9 mouse cellular contexts compared by ENCODE assay signal in genomic region chr5:8489471-8490110, GRCm38 (mm10).
A peak's percentile ranks its signal among the peaks of the same experiment; 100 is the strongest.
DNase-seq lines count a peak whose midpoint lies in the region; ATAC-seq lines count a peak whose summit lies in the region.
"Had no signal": no experiment of that assay in that cellular context is flagged by ENCODE, and none has a peak within 500 bp of the region (broad histone marks: within the 10 kb centered on the region; RNA-seq: fewer than 3 reads in every experiment).

No protein-coding gene starts in this region.

- 51% methylated on average over 6 of the region's 6 CpGs for WGBS in embryonic facial prominence, embryonic 11.5 days
- WGBS in embryonic facial prominence, embryonic 10.5 days = 59% methylated on average over 6 of the region's 6 CpGs
- 30% methylated on average over 6 of the region's 6 CpGs for WGBS in forebrain, embryonic 12.5 days
- 36% methylated on average over 6 of the region's 6 CpGs for WGBS in lung, embryonic 16.5 days

- no peak overlapping the region for H3K27ac ChIP-seq in embryonic facial prominence, embryonic 11.5 days (replicated peaks; ENCODE audit: low read depth, low read length)
- H3K27ac ChIP-seq in embryonic facial prominence, embryonic 10.5 days (replicated peaks) = no peak overlapping the region
- H3K27ac ChIP-seq in forebrain, embryonic 12.5 days = peak overlapping the region; percentile 39; the same call in 1 of the 2 replicates
- H3K27ac ChIP-seq in lung, embryonic 16.5 days (ENCODE audit: low read length) = no peak overlapping the region
- H3K27ac ChIP-seq: heart, embryonic 13.5 days had no signal

- no peak overlapping the region for H3K4me3 ChIP-seq in embryonic facial prominence, embryonic 11.5 days (ENCODE audit: low read depth, low read length)
- H3K4me3 ChIP-seq in embryonic facial prominence, embryonic 10.5 days = no peak overlapping the region
- no peak overlapping the region for H3K4me3 ChIP-seq in forebrain, embryonic 12.5 days (replicated peaks)
- H3K4me3 ChIP-seq in lung, embryonic 16.5 days (ENCODE audit: low read length) = no peak overlapping the region
- H3K4me3 ChIP-seq: heart, embryonic 13.5 days had no signal

- H3K9ac ChIP-seq in embryonic facial prominence, embryonic 11.5 days (replicated peaks; ENCODE audit: low read length) = no peak overlapping the region
- H3K9ac ChIP-seq in forebrain, embryonic 12.5 days = no peak overlapping the region
- no peak overlapping the region for H3K9ac ChIP-seq in lung, embryonic 16.5 days (ENCODE audit: low read length)
- H3K9ac ChIP-seq: heart, embryonic 13.5 days had no signal

- no peaks in the 10 kb centered on the region for H3K27me3 ChIP-seq in embryonic facial prominence, embryonic 11.5 days (ENCODE audit: control insufficient read depth, insufficient read depth, low read length)
- no peaks in the 10 kb centered on the region for H3K27me3 ChIP-seq in embryonic facial prominence, embryonic 10.5 days (replicated peaks; ENCODE audit: low read depth, poor library complexity, severe bottlenecking)
- no peaks in the 10 kb centered on the region for H3K27me3 ChIP-seq in forebrain, embryonic 12.5 days
- no peaks in the 10 kb centered on the region for H3K27me3 ChIP-seq in lung, embryonic 16.5 days (ENCODE audit: control insufficient read depth, insufficient read depth, low read depth, low read length)
- H3K27me3 ChIP-seq: heart, embryonic 13.5 days had no signal

- DNase-seq in embryonic facial prominence, embryonic 11.5 days (ENCODE audit: low spot score) = peak; percentile 55
- DNase-seq in embryonic facial prominence, embryonic 10.5 days (ENCODE audit: low spot score) = no peak
- peak; percentile 19 for DNase-seq in ES-CJ7 (ENCODE audit: low read depth, low spot score)
- peak; percentile 18 for DNase-seq in telencephalon, adult 2 months (ENCODE audit: low read depth, low spot score)
- no peak for DNase-seq in right cerebral cortex, postnatal 14 days
- DNase-seq in urinary bladder, postnatal 36 days (ENCODE audit: low spot score in 2 of 2) = no peak

- no peaks in the 10 kb centered on the region for H3K4me1 ChIP-seq in embryonic facial prominence, embryonic 11.5 days (ENCODE audit: control insufficient read depth, insufficient read depth, low read length)
- H3K4me1 ChIP-seq in embryonic facial prominence, embryonic 10.5 days = peaks cover 5% of the 10 kb centered on the region; the same call in 1 of the 2 replicates
- H3K4me1 ChIP-seq in forebrain, embryonic 12.5 days = peaks cover 12% of the 10 kb centered on the region
- no peaks in the 10 kb centered on the region for H3K4me1 ChIP-seq in lung, embryonic 16.5 days (replicated peaks; ENCODE audit: control insufficient read depth, insufficient read depth, low read length)
- H3K4me1 ChIP-seq: heart, embryonic 13.5 days had no signal

- H3K4me2 ChIP-seq in embryonic facial prominence, embryonic 11.5 days (ENCODE audit: low read depth, low read length) = no peak overlapping the region
- H3K4me2 ChIP-seq in forebrain, embryonic 12.5 days = no peak overlapping the region
- H3K4me2 ChIP-seq in lung, embryonic 16.5 days (ENCODE audit: low read depth, low read length) = no peak overlapping the region
- H3K4me2 ChIP-seq: heart, embryonic 13.5 days had no signal

- no peaks in the 10 kb centered on the region for H3K36me3 ChIP-seq in embryonic facial prominence, embryonic 11.5 days (replicated peaks; ENCODE audit: control insufficient read depth, insufficient read depth, low read depth, low read length)
- no peaks in the 10 kb centered on the region for H3K36me3 ChIP-seq in embryonic facial prominence, embryonic 10.5 days (replicated peaks)
- H3K36me3 ChIP-seq in forebrain, embryonic 12.5 days (replicated peaks) = no peaks in the 10 kb centered on the region
- no peaks in the 10 kb centered on the region for H3K36me3 ChIP-seq in lung, embryonic 16.5 days (ENCODE audit: control insufficient read depth, insufficient read depth, low read length)
- H3K36me3 ChIP-seq: heart, embryonic 13.5 days had no signal

- no peak; the same call in 1 of the 2 replicates for ATAC-seq in embryonic facial prominence, embryonic 11.5 days (replicated peaks; ENCODE audit: insufficient number of reproducible peaks, low FRiP score, low TSS enrichment, low read depth)
- peak; percentile 73 for ATAC-seq in forebrain, embryonic 12.5 days (ENCODE audit: low FRiP score)
- peak; percentile 49; the same call in 1 of the 2 replicates for ATAC-seq in lung, embryonic 16.5 days (ENCODE audit: low read depth)

- H3K9me3 ChIP-seq in embryonic facial prominence, embryonic 11.5 days (replicated peaks; ENCODE audit: control insufficient read depth, low read length) = no peaks in the 10 kb centered on the region
- H3K9me3 ChIP-seq in embryonic facial prominence, embryonic 10.5 days = no peaks in the 10 kb centered on the region
- H3K9me3 ChIP-seq in forebrain, embryonic 12.5 days = no peaks in the 10 kb centered on the region
- no peaks in the 10 kb centered on the region for H3K9me3 ChIP-seq in lung, embryonic 16.5 days (ENCODE audit: control insufficient read depth, low read length)
- H3K9me3 ChIP-seq: heart, embryonic 13.5 days had no signal

Comparison
In these comparisons a context has a peak if more than half of its experiments do, and no peak if none do; other contexts are left out.
1. DNase-seq: peak in embryonic facial prominence, embryonic 11.5 days (single experiment), ES-CJ7 (single experiment) and telencephalon, adult 2 months (single experiment); none in embryonic facial prominence, embryonic 10.5 days (single experiment), right cerebral cortex, postnatal 14 days (single experiment) and urinary bladder, postnatal 36 days (0 of 2).